Mouse (Mus musculus) kidney, adult 9 months (tissue): ENCODE data around the gene Mbtd1.

Experiments
- DNase-seq: peaks from one replicate; pipeline ENCODE4 v3.0.0; 2022

Gene Mbtd1

DNA sequence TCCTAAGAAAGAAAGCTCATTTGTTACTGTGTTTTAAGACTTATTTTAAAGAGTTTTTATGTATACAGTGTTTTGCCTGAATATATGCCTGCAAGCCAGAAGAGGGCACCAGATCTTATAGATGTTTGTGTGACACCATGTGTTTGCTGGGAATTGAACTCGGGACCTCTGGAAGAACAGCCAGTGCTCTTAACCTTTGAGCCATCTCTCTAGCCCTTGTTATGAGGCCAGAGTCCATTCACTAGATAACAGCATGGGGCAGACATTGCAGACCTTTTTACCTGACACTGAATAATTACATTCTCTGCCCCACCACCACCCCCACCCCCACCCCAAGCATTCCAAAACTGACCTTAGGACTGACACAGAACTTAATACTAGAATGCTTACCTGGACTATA lies 64.4 kb downstream of the Mbtd1 start:
- DNase-seq: peak; percentile 81

DNA sequence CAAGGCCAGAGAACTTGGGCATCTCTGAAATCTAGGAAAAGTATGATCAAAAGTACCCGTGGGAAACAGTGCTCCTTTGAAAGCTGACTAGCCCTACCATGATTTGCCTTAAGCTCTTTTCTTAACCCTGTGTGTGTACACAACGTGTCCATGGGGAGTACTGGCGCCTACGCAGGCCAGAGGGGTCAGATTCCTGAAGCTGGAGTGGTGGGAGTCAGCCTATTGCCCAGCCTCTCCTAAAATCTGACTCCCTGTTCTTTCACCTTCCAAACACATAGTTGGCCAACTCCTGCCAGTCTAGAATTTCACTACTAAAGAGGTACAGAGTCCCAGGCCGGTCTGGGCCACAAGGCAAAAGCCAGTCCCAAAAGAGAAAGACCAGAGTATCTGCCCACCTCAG lies 66.7 kb downstream of the Mbtd1 start:
- DNase-seq: no peak

DNA sequence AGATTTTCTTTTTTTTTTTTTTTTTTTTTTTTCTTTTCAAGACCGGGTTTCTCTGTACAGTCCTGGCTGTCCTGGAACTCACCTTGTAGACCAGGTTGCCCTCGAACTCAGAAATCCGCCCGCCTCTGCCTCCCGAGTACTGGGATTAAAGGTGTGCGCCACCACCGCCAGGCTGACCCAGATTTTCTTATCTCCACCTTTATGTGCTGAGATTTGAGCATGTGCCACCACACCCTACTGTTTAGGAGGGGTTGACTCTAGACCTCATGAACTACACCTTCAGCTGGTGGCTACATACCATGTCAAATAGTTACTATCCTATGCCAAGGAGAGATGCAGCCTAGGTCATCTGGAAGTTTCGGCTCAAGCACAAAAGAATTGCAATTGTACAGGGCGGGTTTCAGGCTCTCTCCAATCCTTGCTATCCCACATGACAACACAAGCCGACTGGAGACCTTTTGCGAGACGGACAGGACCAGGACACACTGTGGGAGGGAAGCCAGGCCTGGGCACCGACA lies 69.1 kb downstream of the Mbtd1 start:
- no peak for DNase-seq

DNA sequence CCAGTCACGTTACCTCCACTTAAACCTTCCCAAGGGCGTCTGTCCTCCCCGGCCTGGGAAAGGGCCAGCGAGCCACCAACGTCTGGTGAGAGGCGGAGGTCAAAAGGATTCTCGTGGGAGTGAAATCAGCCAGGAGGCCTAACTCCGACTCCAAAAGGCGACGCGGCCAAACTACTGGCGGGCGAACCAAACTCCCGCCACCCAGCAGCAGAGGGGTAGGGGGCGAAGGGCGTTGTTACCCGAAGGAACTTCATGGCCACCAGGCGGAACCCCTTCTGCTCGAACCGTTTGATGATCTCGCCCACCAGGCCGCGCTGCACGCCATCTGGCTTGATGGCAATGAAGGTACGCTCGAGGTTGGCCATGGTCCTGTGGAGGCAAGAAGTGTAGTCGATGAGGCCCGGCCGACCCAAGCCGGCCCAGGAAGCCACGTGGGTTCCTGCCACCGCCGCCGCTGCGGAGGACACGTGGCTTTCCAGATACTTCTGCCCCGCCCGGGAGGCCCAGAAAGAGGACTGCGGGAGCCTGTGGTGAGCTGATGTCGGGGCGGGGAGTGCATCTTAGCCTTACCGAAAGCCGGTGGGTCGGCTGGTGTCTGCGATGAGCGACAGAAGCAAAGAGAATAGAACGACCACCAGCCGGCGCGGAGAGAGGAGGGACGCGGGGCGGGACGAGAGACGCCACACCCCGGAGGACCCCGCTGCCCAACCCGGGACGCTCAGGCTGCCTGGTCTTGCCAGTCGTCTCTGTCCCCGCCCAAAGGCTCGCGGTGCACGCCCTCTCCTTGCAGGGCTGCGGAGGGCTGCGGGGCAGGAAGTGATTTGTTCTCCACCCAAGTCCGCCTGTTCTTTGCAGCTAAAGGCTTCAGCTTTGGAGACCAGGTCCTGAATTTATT lies 69.9 kb downstream of the Mbtd1 start:
- DNase-seq: peak; percentile 96

DNA sequence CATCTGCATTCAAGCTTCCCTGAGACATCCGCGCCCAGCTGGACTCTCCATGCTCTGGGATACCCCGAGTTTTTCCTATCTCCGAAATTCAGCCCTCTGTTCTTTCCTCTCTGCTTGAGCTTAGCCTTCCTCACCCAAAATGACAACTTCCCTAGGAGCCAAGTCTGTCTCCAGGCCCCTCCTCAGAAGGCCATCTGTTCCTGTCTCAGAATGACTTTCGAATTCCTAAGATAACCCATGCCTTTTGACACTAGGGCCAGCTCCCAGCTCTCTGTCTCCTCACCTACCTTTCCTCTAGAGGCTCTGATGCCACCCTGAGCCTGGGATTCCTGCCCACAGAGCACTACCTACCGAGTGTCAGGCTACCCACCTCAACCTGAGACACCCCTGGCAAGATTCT lies 70.5 kb downstream of the Mbtd1 start, which contains the start of gene Nme2:
TSS of gene Nme2 (minus strand) at position 101 of the 400 bp plus-strand sequence.
- no peak for DNase-seq

DNA sequence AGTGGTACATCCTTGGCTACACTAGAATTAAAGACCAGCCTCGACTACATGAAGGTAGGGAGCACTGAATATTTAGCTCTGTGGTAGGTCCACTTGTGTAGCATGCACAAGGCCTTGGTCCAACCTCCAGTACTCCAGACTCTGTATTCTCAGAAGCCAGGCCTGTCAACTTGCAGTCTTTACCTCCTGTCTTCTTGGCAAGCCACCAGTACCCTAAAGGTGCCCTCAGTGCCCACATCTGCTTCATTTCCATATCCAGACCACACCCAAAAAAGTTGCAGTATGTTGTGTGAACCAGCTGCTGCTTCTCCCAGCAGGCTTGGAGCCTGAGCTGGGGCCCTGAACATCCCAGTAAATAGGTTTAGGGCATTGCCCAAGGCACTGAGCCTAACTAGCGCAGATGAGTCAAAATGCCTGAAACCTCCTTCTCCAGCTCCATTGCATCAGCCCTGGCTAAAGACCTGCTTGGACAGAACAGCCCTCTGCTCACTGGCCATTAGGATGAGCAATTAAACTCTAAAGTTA lies 71.4 kb downstream of the Mbtd1 start:
- DNase-seq: no peak

DNA sequence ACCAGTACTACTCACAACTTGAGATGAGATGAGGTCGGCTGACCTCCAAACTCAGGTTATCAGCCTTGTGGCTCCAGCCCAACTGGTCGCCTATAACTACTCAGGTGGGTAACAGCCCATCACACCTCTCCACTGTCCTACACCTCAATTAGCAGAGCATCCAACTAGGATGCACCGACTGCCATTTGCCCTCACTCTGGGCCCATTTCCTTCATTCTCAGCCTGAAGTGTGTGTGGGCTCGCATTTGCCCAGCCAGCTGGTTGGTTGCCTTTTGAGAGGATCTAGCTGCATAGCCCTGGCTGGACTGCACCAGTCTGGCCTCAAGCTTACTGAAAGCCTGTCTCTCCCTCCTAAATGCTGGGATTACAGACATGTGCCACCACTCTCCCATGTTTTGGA lies 72.1 kb downstream of the Mbtd1 start:
- no peak for DNase-seq

DNA sequence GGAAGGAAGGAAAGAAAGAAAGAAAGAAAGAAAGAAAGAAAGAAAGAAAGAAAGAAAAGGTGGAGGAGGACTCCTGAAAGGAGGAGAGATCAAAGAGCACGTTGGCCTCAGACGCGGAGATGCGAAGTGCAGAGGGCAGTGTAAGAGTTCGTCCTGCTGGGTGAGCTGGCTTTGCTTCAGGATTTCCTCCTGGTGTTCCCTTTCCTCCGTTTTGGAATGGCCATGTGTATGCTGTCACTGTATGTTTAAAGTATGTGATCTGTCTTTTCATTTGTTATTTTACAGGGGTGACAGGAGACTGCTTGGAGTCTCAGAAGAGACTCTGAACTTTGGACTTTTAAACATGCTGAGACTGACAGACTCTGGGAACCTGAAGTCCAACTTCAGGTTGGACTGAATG lies 75.8 kb downstream of the Mbtd1 start:
- DNase-seq: peak; percentile 62

GRCm38 (mm10) chr11:93963013-93963412 lies 77.4 kb downstream of the Mbtd1 start:
- no peak for DNase-seq

- no peak for DNase-seq
These were observed 79.7 kb downstream of the Mbtd1 start for GRCm38 (mm10) chr11:93965391-93965790.

- DNase-seq: no peak
These were observed 81.7 kb downstream of the Mbtd1 start for GRCm38 (mm10) chr11:93967381-93967780.

GRCm38 (mm10) chr11:93968005-93968847 lies 82.6 kb downstream of the Mbtd1 start, which contains the start of the genes Gm20390 and Nme1:
TSS of gene Gm20390 (minus strand) at chr11:93968293.
TSS of gene Nme1 (minus strand) at chr11:93968521.
- DNase-seq: peak; percentile 99

DNA sequence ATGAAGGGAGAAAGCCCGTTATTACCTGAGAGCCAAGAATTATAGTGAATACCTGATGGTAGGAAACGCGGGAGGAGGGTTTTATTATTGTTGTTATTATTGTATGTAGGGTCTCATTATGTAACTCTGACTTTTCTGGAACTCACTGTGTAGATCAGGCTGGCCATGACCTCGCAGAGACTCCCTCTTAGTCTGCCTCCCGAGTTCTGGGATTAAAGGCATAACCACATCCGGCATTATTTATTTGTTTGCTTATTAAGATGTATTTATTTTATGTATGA lies 83.1 kb downstream of the Mbtd1 start:
- no peak for DNase-seq

- no peak for DNase-seq
These were observed 83.5 kb downstream of the Mbtd1 start for GRCm38 (mm10) chr11:93969171-93969570.

- DNase-seq: no peak
These were observed 84.1 kb downstream of the Mbtd1 start for GRCm38 (mm10) chr11:93969799-93970198.

DNA sequence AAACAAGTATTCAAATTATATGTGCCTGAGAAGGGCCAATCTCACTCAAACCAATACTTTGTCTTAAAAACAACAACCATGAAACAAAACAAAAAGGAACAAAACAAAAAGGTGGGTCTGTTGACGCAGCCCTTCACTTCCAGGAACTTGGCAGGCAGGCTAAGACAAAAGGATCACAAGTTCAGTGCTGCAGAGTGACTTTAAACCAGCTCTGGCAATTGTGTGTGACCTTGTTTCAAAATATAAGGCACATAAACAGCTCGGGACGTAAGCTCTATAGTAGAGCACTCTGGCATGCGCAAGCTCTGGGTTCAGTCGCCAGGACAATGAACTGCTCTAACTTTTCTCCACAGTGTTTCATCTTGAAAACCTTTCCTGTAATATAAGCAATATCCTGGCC lies 87.3 kb downstream of the Mbtd1 start:
- DNase-seq: no peak

GRCm38 (mm10) chr11:93979502-93980049 lies 93.9 kb downstream of the Mbtd1 start:
- peak; percentile 69 for DNase-seq

DNA sequence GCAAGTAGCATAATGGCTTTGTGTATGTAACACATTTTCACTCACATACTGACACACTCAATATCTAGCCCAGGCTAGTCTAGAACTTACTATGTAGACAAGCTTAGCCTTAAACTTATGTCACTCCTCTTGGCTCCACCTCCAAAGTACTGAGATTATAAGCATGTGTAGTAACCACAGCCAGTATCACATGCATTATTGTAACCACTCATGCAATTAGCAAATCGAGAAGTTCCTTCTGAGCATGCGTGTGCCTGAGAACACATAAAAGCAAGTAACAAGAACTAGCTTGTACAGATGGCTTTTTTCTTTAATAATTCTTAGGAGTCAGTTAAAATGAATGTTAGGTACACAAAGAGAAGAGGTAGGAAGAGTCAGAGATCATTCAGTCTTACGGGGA lies 99.0 kb downstream of the Mbtd1 start:
- no peak for DNase-seq

- DNase-seq: no peak
These were observed 99.6 kb downstream of the Mbtd1 start for GRCm38 (mm10) chr11:93985265-93985664.

DNA sequence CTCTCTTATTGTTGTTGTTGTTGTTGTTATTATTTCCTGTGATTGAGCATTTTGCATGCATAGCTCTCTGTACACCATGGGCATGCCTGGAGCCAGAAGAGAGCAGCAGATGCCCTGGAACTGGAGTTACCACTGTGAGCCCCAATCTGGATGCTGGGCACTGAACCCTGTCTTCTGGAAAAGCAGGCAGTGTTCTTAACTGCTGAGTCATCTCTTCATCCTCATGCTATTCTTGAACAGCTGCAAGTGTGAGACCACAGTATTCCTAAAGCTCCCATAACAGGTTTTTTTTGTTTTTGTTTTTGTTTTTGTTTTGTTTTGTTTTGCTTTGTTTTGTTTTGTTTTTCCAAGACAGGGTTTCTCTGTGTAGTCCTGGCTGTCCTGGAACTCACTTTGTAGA lies 100.6 kb downstream of the Mbtd1 start:
- DNase-seq: no peak

DNA sequence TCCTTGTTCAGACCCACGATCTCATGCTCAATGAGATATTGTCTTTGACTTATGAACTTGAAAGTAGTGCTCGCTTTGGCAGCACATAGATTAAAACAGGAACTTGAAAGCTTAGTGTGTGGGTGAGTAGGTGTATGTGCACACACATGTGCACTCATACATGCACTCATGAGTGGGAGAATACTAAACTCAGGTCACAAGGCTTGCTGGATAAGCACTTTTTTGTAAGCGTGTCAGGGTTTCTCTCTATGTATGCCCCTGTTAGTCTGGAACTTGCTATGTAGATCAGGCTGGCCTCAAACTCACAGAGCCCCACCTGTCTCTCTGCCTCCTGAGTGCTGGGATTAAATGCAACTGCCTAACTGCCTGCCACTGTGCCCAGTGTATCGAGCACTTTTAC lies 101.4 kb downstream of the Mbtd1 start:
- DNase-seq: no peak

GRCm38 (mm10) chr11:93987625-93988327 lies 102.1 kb downstream of the Mbtd1 start:
- peak; percentile 63 for DNase-seq
